Comparison of ENCODE assay signal across 16 mouse cellular contexts in the genomic region with DNA sequence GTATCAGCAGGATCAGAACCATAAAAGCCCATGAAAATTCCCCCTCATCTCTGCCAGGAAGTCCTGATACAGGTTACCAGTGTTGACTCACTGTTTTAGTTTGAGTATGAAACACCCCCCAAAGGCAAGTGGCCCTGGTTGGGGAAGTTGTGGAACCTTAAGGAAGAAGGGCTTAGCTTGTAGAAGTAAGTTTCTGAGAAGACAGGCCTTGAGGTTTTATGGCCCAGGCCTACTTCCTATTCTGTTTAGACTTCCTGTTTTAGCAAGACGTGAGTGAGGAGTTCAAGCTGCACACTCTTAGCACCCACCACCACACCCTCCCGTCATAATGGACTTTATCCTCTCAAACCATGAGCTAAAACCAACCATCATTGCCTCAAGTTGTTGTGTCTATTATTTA. TPM values are rescaled to one million over a fixed set of nuclear protein-coding genes. Genes with fewer than 3 reads are reported as not detected.
DNase-seq lines count a peak whose midpoint lies in the region; ATAC-seq and TF ChIP-seq lines count a peak whose summit lies in the region.
"Had no signal": no experiment of that assay in that cellular context is flagged by ENCODE, and none has a peak within 500 bp of the region (broad histone marks: within the 10 kb centered on the region; RNA-seq: fewer than 3 reads in every experiment).

No protein-coding gene starts in this region.

- WGBS in intestine, embryonic 15.5 days: 54% methylated on average over 2 of the region's 2 CpGs

- H3K4me1 ChIP-seq in MEL (ENCODE audit: control insufficient read depth in 1 of 2, insufficient read depth in 2 of 2, low read length in 2 of 2): peaks cover 0 to 5% of the 10 kb centered on the region in 2 experiments; a peak in 3 of 4 replicates
- no peaks in the 10 kb centered on the region for H3K4me1 ChIP-seq in intestine, embryonic 15.5 days (replicated peaks)

- H3K9ac ChIP-seq in MEL (ENCODE audit: control insufficient read depth, low read depth, low read length, poor library complexity, severe bottlenecking): no peak overlapping the region
- no peak overlapping the region for H3K9ac ChIP-seq in intestine, embryonic 15.5 days

- TF ChIP-seq EP300 in MEL (IDR thresholded peaks at IDR 0.05; ENCODE audit: low read depth in 1 of 2, low read length in 2 of 2): 0 out of 4 replicates have a peak, but pooled peaks of 1 of the 2 experiments have one; percentile 37

- DNase-seq in CD4-positive, CD25-positive, alpha-beta regulatory T cell, adult 2 months (ENCODE audit: low read depth, low spot score): peak; percentile 24
- peak; percentile 87 for DNase-seq in MEL (ENCODE audit: low read depth, low spot score)
- DNase-seq in thymus, postnatal 0 days (ENCODE audit: low spot score): peak; percentile 32
- DNase-seq in retina, embryonic 14.5 days (ENCODE audit: low spot score): no peak
- DNase-seq in heart, adult 18-20 months: no peak
- DNase-seq: adrenal gland, adult 2 months; cerebellum, adult 8-10 months; gastrocnemius, postnatal 14 days; right cerebral cortex, postnatal 14 days had no signal

- no peak overlapping the region for H3K4me3 ChIP-seq in MEL (ENCODE audit: control insufficient read depth in 1 of 2, insufficient read depth in 1 of 2, low read depth in 2 of 2, low read length in 2 of 2)
- H3K4me3 ChIP-seq in intestine, embryonic 15.5 days (replicated peaks): no peak overlapping the region
- H3K4me3 ChIP-seq: forebrain, embryonic 10.5 days; layer of hippocampus, adult 2 months; myocyte had no signal

- H3K27ac ChIP-seq in MEL (ENCODE audit: control insufficient read depth, low read depth, low read length): peak overlapping the region; percentile 26; the same call in 1 of the 2 replicates
- H3K27ac ChIP-seq in intestine, embryonic 15.5 days: no peak overlapping the region
- H3K27ac ChIP-seq: forebrain, embryonic 10.5 days; layer of hippocampus, adult 2 months had no signal

- no peak for TF ChIP-seq CTCF in MEL (IDR thresholded peaks at IDR 0.05 in 2 of 3, conservative IDR thresholded peaks at IDR 0.05 in 1 of 3; ENCODE audit: control insufficient read depth in 1 of 3, insufficient read depth in 1 of 3, low read depth in 2 of 3, low read length in 3 of 3, poor library complexity in 1 of 3, severe bottlenecking in 1 of 3)

- peaks cover 0 to 7% of the 10 kb centered on the region in 2 experiments; a peak in 2 of 4 replicates for H3K36me3 ChIP-seq in MEL (ENCODE audit: control insufficient read depth in 1 of 2, insufficient read depth in 2 of 2, low read length in 2 of 2)
- H3K36me3 ChIP-seq in intestine, embryonic 15.5 days: no peaks in the 10 kb centered on the region
- H3K36me3 ChIP-seq: forebrain, embryonic 10.5 days had no signal

- no peak for TF ChIP-seq POLR2A in MEL (IDR thresholded peaks at IDR 0.05; ENCODE audit: control insufficient read depth in 1 of 2, insufficient read depth in 1 of 2, low read depth in 1 of 2, low read length in 2 of 2, poor library complexity in 1 of 2)

- H3K27me3 ChIP-seq in MEL (ENCODE audit: control insufficient read depth in 1 of 2, insufficient read depth in 2 of 2, low read length in 2 of 2): no peaks in the 10 kb centered on the region
- H3K27me3 ChIP-seq in intestine, embryonic 15.5 days (replicated peaks): no peaks in the 10 kb centered on the region

- H3K4me2 ChIP-seq in intestine, embryonic 15.5 days (replicated peaks): no peak overlapping the region
- H3K4me2 ChIP-seq: heart, embryonic 11.5 days; midbrain, embryonic 11.5 days had no signal

- H3K79me2 ChIP-seq in MEL (ENCODE audit: control insufficient read depth, insufficient read depth, low read length, poor library complexity): no peaks in the 10 kb centered on the region

- ATAC-seq in hematopoietic stem cell, adult 5-6 weeks (replicated peaks in 1 of 2; ENCODE audit: insufficient read depth in 1 of 2, low FRiP score in 2 of 2, low TSS enrichment in 1 of 2, low read depth in 1 of 2, poor library complexity in 2 of 2, severe bottlenecking in 2 of 2): peak; percentile 47 to 75; a peak in 3 of 4 replicates
- no peak for ATAC-seq in intestine, embryonic 15.5 days

- TF ChIP-seq RAD21 in MEL (IDR thresholded peaks at IDR 0.05; ENCODE audit: low read depth, low read length): no peak

- no peaks in the 10 kb centered on the region for H3K9me3 ChIP-seq in MEL (replicated peaks; ENCODE audit: insufficient read depth, low read length)
- H3K9me3 ChIP-seq in intestine, embryonic 15.5 days: no peaks in the 10 kb centered on the region
- H3K9me3 ChIP-seq: forebrain, embryonic 10.5 days had no signal

TF ChIP-seq in MEL, 35 proteins besides CTCF, POLR2A, EP300 and RAD21:
- TF ChIP-seq ZC3H11A (IDR thresholded peaks at IDR 0.05; ENCODE audit: low read depth, low read length) (no peak), USF1 (IDR thresholded peaks at IDR 0.05; ENCODE audit: low read depth, low read length) (no peak), ZNF384 (IDR thresholded peaks at IDR 0.05; ENCODE audit: low read depth, low read length) (no peak), E2F4 (IDR thresholded peaks at IDR 0.05; ENCODE audit: borderline replicate concordance, low read depth, low read length) (no peak), MAZ (IDR thresholded peaks at IDR 0.05; ENCODE audit: low read depth, low read length) (no peak), TAL1 (IDR thresholded peaks at IDR 0.05; ENCODE audit: low read length) (no peak), POLR2AphosphoS5 (IDR thresholded peaks at IDR 0.05; ENCODE audit: borderline replicate concordance, low read depth, low read length) (no peak), ZKSCAN1 (IDR thresholded peaks at IDR 0.05; ENCODE audit: low read depth, low read length) (no peak), USF2 (IDR thresholded peaks at IDR 0.05; ENCODE audit: borderline replicate concordance in 1 of 2, insufficient read depth in 1 of 2, low read depth in 1 of 2, low read length in 2 of 2) (no peak), MEF2A (IDR thresholded peaks at IDR 0.05; ENCODE audit: extremely low read depth, insufficient replicate concordance, low read depth, low read length, poor library complexity, severe bottlenecking) (no peak), ELF1 (IDR thresholded peaks at IDR 0.05; ENCODE audit: low read depth, low read length) (peak; percentile 67; the same call in 1 of the 2 replicates), SIN3A (IDR thresholded peaks at IDR 0.05; ENCODE audit: low read length) (no peak), MAFK (IDR thresholded peaks at IDR 0.05; ENCODE audit: borderline replicate concordance, low read depth, low read length) (no peak), NRF1 (IDR thresholded peaks at IDR 0.05; ENCODE audit: insufficient read depth, low read depth, low read length, poor library complexity, severe bottlenecking) (no peak), BHLHE40 (IDR thresholded peaks at IDR 0.05; ENCODE audit: borderline replicate concordance, low read depth, low read length) (no peak), MAX (IDR thresholded peaks at IDR 0.05; ENCODE audit: low read length) (no peak), ETS1 (IDR thresholded peaks at IDR 0.05; ENCODE audit: low read depth, low read length) (peak; percentile 11; the same call in 1 of the 2 replicates), HCFC1 (IDR thresholded peaks at IDR 0.05; ENCODE audit: low read depth, low read length) (0 out of 2 replicates have a peak, but pooled peaks have one; percentile 17), JUND (IDR thresholded peaks at IDR 0.05; ENCODE audit: low read depth, low read length) (no peak), MXI1 (IDR thresholded peaks at IDR 0.05; ENCODE audit: low read depth, low read length) (no peak), MYB (IDR thresholded peaks at IDR 0.05; ENCODE audit: low read depth, low read length) (no peak), RCOR1 (IDR thresholded peaks at IDR 0.05; ENCODE audit: low read depth, low read length) (no peak), UBTF (IDR thresholded peaks at IDR 0.05; ENCODE audit: borderline replicate concordance, insufficient read depth, low read depth, low read length) (no peak), SMC3 (IDR thresholded peaks at IDR 0.05; ENCODE audit: low read depth, low read length) (no peak)
TF ChIP-seq in MEL: peak in this region for 3.

RNA-seq across cellular contexts. Expression of a gene that starts 57.4 kb away (rescaled TPM):
- 17.6 and 18.0 TPM in 2 replicates for total RNA-seq in MEL (2012; rRNA removed)
- polyA plus RNA-seq in MEL (2012; ENCODE audit: insufficient read depth in 1 of 2, insufficient read length in 2 of 2, low read depth in 1 of 2, low replicate concordance in 2 of 2, missing spikeins in 1 of 2): 10 to 100 TPM in 1 of 2 experiments, not detected in 1; 20.9 TPM
- total RNA-seq in hematopoietic stem cell, adult 5-6 weeks (2017): 40.3 and 44.9 TPM in 2 replicates
- polyA plus RNA-seq in thymus, postnatal 0 days (2015; fragmentation: Nextera tagmentation; extraction: Ambion mirVana): 11.0 and 11.3 TPM in 2 replicates
- 100 to 1,000 TPM; 106 to 115 TPM for total RNA-seq in heart, adult 18-20 months (2021)
- 7.3 and 8.1 TPM in 2 replicates for polyA plus RNA-seq in intestine, embryonic 15.5 days (2015; fragmentation: Nextera tagmentation; extraction: Ambion mirVana)

Comparison
In these comparisons a context has a peak if more than half of its experiments do, and no peak if none do; other contexts are left out.
1. DNase-seq: peak in CD4-positive, CD25-positive, alpha-beta regulatory T cell, adult 2 months (single experiment), MEL (single experiment) and thymus, postnatal 0 days (single experiment); none in retina, embryonic 14.5 days (single experiment) and heart, adult 18-20 months (0 of 2).